Mouse (Mus musculus): ENCODE measurements around the gene Ly6c1. TPM values are rescaled to one million over a fixed set of nuclear protein-coding genes. Genes with fewer than 3 reads are reported as not detected.
"Not testable (repeated sequence)": the region's sequence is repeated elsewhere in the genome, so short reads cannot be mapped to it uniquely, and the experiment has no call there.

The Ly6c1 gene
- polyA plus RNA-seq (2014; fragmentation: Nextera tagmentation; extraction: Ambion mirVana), result 0.79 and 1.3 TPM in 2 replicates

DNA sequence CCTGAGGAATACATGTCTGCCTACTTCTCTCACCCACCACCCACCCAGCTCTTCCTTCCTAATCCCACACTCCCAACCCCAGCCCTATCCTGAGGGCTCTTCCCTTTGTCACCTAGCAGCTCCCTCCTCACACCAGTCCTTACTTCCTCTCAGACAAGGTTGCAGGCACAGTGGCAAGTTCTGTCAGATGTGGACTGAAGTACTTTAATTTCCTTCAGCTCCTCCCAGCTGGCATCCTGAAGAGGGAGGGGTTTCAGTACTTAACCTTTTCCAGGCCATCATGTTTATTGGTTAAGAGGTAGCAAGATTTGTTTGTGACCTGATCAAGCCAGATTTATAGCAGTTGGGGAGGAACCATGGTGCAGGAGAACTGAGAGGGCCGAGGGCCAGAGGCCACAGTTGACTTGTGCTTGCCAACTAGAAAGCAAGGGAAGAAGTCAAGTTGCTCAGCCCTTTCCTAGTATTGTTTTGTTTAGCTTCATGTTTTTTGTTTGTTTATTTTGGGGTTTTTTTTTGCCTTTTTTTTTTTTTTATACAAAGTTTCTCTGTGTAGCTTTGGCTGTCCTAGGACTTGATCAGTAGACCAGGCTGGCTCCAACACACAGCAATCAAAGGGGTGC lies at the start of gene Ly6c1:
Gene Ly6c1, minus strand, starts transcription at position 189 of the 620 bp plus-strand sequence.
- H3K27ac ChIP-seq (replicated peaks; ENCODE audit: low read depth, low read length); ATAC-seq (replicated peaks; ENCODE audit: insufficient number of reproducible peaks, low FRiP score, low TSS enrichment, low read depth); H3K27me3 ChIP-seq (ENCODE audit: control insufficient read depth, insufficient read depth, low read length); H3K4me3 ChIP-seq (ENCODE audit: low read depth, low read length); H3K4me1 ChIP-seq (ENCODE audit: control insufficient read depth, insufficient read depth, low read length); H3K9ac ChIP-seq (replicated peaks; ENCODE audit: low read length); H3K4me2 ChIP-seq (ENCODE audit: low read depth, low read length); DNase-seq (ENCODE audit: low spot score); H3K9me3 ChIP-seq (replicated peaks; ENCODE audit: control insufficient read depth, low read length); H3K36me3 ChIP-seq (replicated peaks; ENCODE audit: control insufficient read depth, insufficient read depth, low read depth, low read length): not testable (repeated sequence)
- WGBS, result 89% methylated on average over 1 of the region's 1 CpGs

GRCm38 (mm10) chr15:75088041-75088440 lies 39.4 kb upstream of the Ly6c1 start:
- H3K4me3 ChIP-seq (ENCODE audit: low read depth, low read length); DNase-seq (ENCODE audit: low spot score); H3K9ac ChIP-seq (replicated peaks; ENCODE audit: low read length); H3K9me3 ChIP-seq (replicated peaks; ENCODE audit: control insufficient read depth, low read length); H3K4me1 ChIP-seq (ENCODE audit: control insufficient read depth, insufficient read depth, low read length); H3K36me3 ChIP-seq (replicated peaks; ENCODE audit: control insufficient read depth, insufficient read depth, low read depth, low read length); H3K4me2 ChIP-seq (ENCODE audit: low read depth, low read length); H3K27me3 ChIP-seq (ENCODE audit: control insufficient read depth, insufficient read depth, low read length); H3K27ac ChIP-seq (replicated peaks; ENCODE audit: low read depth, low read length); ATAC-seq (replicated peaks; ENCODE audit: insufficient number of reproducible peaks, low FRiP score, low TSS enrichment, low read depth): not testable (repeated sequence)
- WGBS, result 14% methylated on average over 2 of the region's 2 CpGs

GRCm38 (mm10) chr15:75069965-75070364 lies 21.3 kb upstream of the Ly6c1 start:
- Histone ChIP-seq H3K4me1 (ENCODE audit: control insufficient read depth, insufficient read depth, low read length) (no peaks in the 10 kb centered on the region), H3K36me3 (replicated peaks; ENCODE audit: control insufficient read depth, insufficient read depth, low read depth, low read length) (no peaks in the 10 kb centered on the region), H3K9ac (replicated peaks; ENCODE audit: low read length) (no peak overlapping the region), H3K27me3 (ENCODE audit: control insufficient read depth, insufficient read depth, low read length) (no peaks in the 10 kb centered on the region), H3K9me3 (replicated peaks; ENCODE audit: control insufficient read depth, low read length) (no peaks in the 10 kb centered on the region), H3K4me3 (ENCODE audit: low read depth, low read length) (no peak overlapping the region), H3K27ac (replicated peaks; ENCODE audit: low read depth, low read length) (no peak overlapping the region), H3K4me2 (ENCODE audit: low read depth, low read length) (no peak overlapping the region)
- ATAC-seq (replicated peaks; ENCODE audit: insufficient number of reproducible peaks, low FRiP score, low TSS enrichment, low read depth) (no peak), DNase-seq (ENCODE audit: low spot score) (no peak)
- WGBS, result 87% methylated on average over 4 of the region's 4 CpGs

DNA sequence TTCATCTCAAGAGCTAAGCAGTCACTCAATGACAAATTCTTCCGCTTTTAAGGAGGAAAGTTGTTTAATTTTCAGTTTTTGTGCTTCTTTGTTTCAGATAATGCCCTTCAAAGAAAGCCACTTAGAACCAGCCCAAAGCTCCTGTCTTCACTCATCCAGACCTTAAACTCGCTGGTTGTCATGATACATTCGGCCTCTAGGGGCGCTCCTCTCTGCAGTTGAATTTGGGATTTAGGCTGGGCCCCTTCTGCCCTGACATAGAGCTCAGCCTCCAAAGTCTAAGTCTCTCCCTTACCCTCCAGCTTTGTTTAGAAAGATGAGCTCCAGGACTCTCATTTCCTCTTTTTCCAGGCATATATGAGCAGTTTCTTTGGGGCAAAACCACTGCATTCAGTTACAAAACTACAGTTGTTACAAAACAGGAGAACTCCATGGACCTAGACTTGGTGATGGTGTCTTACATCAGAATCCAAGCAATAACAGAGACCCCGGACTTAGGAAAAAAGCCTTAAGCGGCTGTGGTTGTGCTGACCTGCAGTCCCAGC lies 13.5 kb upstream of the Ly6c1 start:
- not testable (repeated sequence) for H3K9ac ChIP-seq (replicated peaks; ENCODE audit: low read length); H3K4me1 ChIP-seq (ENCODE audit: control insufficient read depth, insufficient read depth, low read length); H3K27ac ChIP-seq (replicated peaks; ENCODE audit: low read depth, low read length); H3K4me2 ChIP-seq (ENCODE audit: low read depth, low read length); ATAC-seq (replicated peaks; ENCODE audit: insufficient number of reproducible peaks, low FRiP score, low TSS enrichment, low read depth); H3K27me3 ChIP-seq (ENCODE audit: control insufficient read depth, insufficient read depth, low read length); H3K36me3 ChIP-seq (replicated peaks; ENCODE audit: control insufficient read depth, insufficient read depth, low read depth, low read length); H3K4me3 ChIP-seq (ENCODE audit: low read depth, low read length); H3K9me3 ChIP-seq (replicated peaks; ENCODE audit: control insufficient read depth, low read length)
- DNase-seq (ENCODE audit: low spot score), result peak; percentile 71
- WGBS, result 34% methylated on average over 6 of the region's 6 CpGs

GRCm38 (mm10) chr15:75060505-75060904 lies 11.9 kb upstream of the Ly6c1 start:
- Histone ChIP-seq H3K4me2 (ENCODE audit: low read depth, low read length) (no peak overlapping the region), H3K9me3 (replicated peaks; ENCODE audit: control insufficient read depth, low read length) (no peaks in the 10 kb centered on the region), H3K36me3 (replicated peaks; ENCODE audit: control insufficient read depth, insufficient read depth, low read depth, low read length) (no peaks in the 10 kb centered on the region), H3K4me3 (ENCODE audit: low read depth, low read length) (no peak overlapping the region), H3K4me1 (ENCODE audit: control insufficient read depth, insufficient read depth, low read length) (no peaks in the 10 kb centered on the region), H3K9ac (replicated peaks; ENCODE audit: low read length) (no peak overlapping the region), H3K27me3 (ENCODE audit: control insufficient read depth, insufficient read depth, low read length) (no peaks in the 10 kb centered on the region), H3K27ac (replicated peaks; ENCODE audit: low read depth, low read length) (no peak overlapping the region)
- ATAC-seq (replicated peaks; ENCODE audit: insufficient number of reproducible peaks, low FRiP score, low TSS enrichment, low read depth) (no peak), DNase-seq (ENCODE audit: low spot score) (peak; percentile 29)

GRCm38 (mm10) chr15:75055985-75056384 lies 7.4 kb upstream of the Ly6c1 start:
- Histone ChIP-seq H3K27me3 (ENCODE audit: control insufficient read depth, insufficient read depth, low read length) (no peaks in the 10 kb centered on the region), H3K4me3 (ENCODE audit: low read depth, low read length) (no peak overlapping the region), H3K4me2 (ENCODE audit: low read depth, low read length) (no peak overlapping the region), H3K36me3 (replicated peaks; ENCODE audit: control insufficient read depth, insufficient read depth, low read depth, low read length) (no peaks in the 10 kb centered on the region), H3K4me1 (ENCODE audit: control insufficient read depth, insufficient read depth, low read length) (no peaks in the 10 kb centered on the region), H3K27ac (replicated peaks; ENCODE audit: low read depth, low read length) (no peak overlapping the region), H3K9me3 (replicated peaks; ENCODE audit: control insufficient read depth, low read length) (no peaks in the 10 kb centered on the region), H3K9ac (replicated peaks; ENCODE audit: low read length) (no peak overlapping the region)
- no peak for DNase-seq (ENCODE audit: low spot score)
- ATAC-seq (replicated peaks; ENCODE audit: insufficient number of reproducible peaks, low FRiP score, low TSS enrichment, low read depth), result no peak
- WGBS, result 75% methylated on average over 2 of the region's 2 CpGs

DNA sequence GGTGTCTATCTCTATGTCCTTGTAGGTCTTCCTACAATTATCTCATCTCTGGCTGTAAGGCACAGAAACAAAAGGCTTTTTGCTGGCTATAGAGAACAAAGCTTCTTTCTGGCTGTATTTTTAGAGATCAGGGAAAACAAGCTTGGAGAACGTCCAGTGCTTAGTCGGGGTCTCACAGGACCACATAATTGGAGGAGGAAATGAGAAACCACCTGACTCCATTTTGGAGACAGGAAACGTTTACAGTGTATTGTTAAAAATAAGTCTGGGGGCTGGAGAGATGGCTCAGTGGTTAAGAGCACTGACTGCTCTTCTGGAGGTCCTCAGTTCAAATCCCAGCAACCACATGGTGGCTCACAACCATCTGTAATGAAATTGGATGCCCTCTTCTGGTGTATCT lies 6.8 kb upstream of the Ly6c1 start:
- H3K4me3 ChIP-seq (ENCODE audit: low read depth, low read length); H3K27ac ChIP-seq (replicated peaks; ENCODE audit: low read depth, low read length); H3K27me3 ChIP-seq (ENCODE audit: control insufficient read depth, insufficient read depth, low read length); H3K4me1 ChIP-seq (ENCODE audit: control insufficient read depth, insufficient read depth, low read length); H3K9me3 ChIP-seq (replicated peaks; ENCODE audit: control insufficient read depth, low read length); H3K4me2 ChIP-seq (ENCODE audit: low read depth, low read length); H3K36me3 ChIP-seq (replicated peaks; ENCODE audit: control insufficient read depth, insufficient read depth, low read depth, low read length); DNase-seq (ENCODE audit: low spot score); ATAC-seq (replicated peaks; ENCODE audit: insufficient number of reproducible peaks, low FRiP score, low TSS enrichment, low read depth); H3K9ac ChIP-seq (replicated peaks; ENCODE audit: low read length): not testable (repeated sequence)
- WGBS, result 15% methylated on average over 3 of the region's 3 CpGs

GRCm38 (mm10) chr15:75052414-75052813 lies 3.8 kb upstream of the Ly6c1 start:
- WGBS, result 92% methylated on average over 2 of the region's 2 CpGs
- H3K4me2 ChIP-seq (ENCODE audit: low read depth, low read length); H3K36me3 ChIP-seq (replicated peaks; ENCODE audit: control insufficient read depth, insufficient read depth, low read depth, low read length); ATAC-seq (replicated peaks; ENCODE audit: insufficient number of reproducible peaks, low FRiP score, low TSS enrichment, low read depth); H3K9me3 ChIP-seq (replicated peaks; ENCODE audit: control insufficient read depth, low read length); DNase-seq (ENCODE audit: low spot score); H3K4me1 ChIP-seq (ENCODE audit: control insufficient read depth, insufficient read depth, low read length); H3K4me3 ChIP-seq (ENCODE audit: low read depth, low read length); H3K27ac ChIP-seq (replicated peaks; ENCODE audit: low read depth, low read length); H3K9ac ChIP-seq (replicated peaks; ENCODE audit: low read length); H3K27me3 ChIP-seq (ENCODE audit: control insufficient read depth, insufficient read depth, low read length): not testable (repeated sequence)

All from embryonic facial prominence, embryonic 11.5 days (tissue).